Mouse (Mus musculus) myocyte (in vitro differentiated cells): ENCODE measurements around the gene Bag5. TPM values are rescaled to one million over a fixed set of nuclear protein-coding genes. Genes with fewer than 3 reads are reported as not detected.
"Not testable (repeated sequence)": the region's sequence is repeated elsewhere in the genome, so short reads cannot be mapped to it uniquely, and the experiment has no call there.

Experiments used
- H3K27me3 ChIP-seq: one replicate; pipeline ENCODE4 v1.6.1; 2011; ENCODE audit not compliant: control insufficient read depth, insufficient read depth, insufficient read length
- H3K36me3 ChIP-seq: one replicate; pipeline ENCODE4 v1.6.1; 2011; ENCODE audit not compliant: control insufficient read depth, insufficient read depth
- H3K4me2 ChIP-seq: one replicate; pipeline ENCODE4 v1.6.1; 2011; ENCODE audit warnings: low read depth, control low read depth
- H3K4me3 ChIP-seq: one replicate; pipeline ENCODE4 v1.5.1; 2011; ENCODE audit warnings: mild to moderate bottlenecking, control low read depth, moderate library complexity
- H3K79me2 ChIP-seq: one replicate; pipeline ENCODE4 v1.6.1; 2011; ENCODE audit not compliant: control insufficient read depth, insufficient read depth
- H3ac ChIP-seq: one replicate; pipeline ENCODE4 v1.6.1; 2011; ENCODE audit not compliant: control insufficient read depth, insufficient read length
- CEBPB ChIP-seq: IDR thresholded peaks from 2 replicates; pipeline ENCODE4 v1.6.1; 2011; ENCODE audit warnings: mild to moderate bottlenecking, moderate library complexity; ENCODE audit not compliant: poor library complexity, insufficient read depth, severe bottlenecking
- E2F4 ChIP-seq: IDR thresholded peaks from one replicate; pipeline ENCODE4 v1.6.1; 2011; ENCODE audit warnings: mild to moderate bottlenecking, control low read depth, moderate library complexity; ENCODE audit not compliant: insufficient read depth
- MAX ChIP-seq: IDR thresholded peaks from one replicate; pipeline ENCODE4 v1.6.1; 2011; ENCODE audit warnings: low read depth, mild to moderate bottlenecking, control low read depth
- MYOD1 ChIP-seq, 3 experiments: IDR thresholded peaks; one replicate each; pipeline ENCODE4 v1.6.1; 2011; ENCODE audit warnings: control low read depth in 2 of 3, low read depth in 2 of 3, mild to moderate bottlenecking in 2 of 3, moderate library complexity in 1 of 3; ENCODE audit not compliant: insufficient read length in 2 of 3, control insufficient read depth in 1 of 3
- MYOG ChIP-seq, 3 experiments: IDR thresholded peaks; one replicate each; pipeline ENCODE4 v1.6.1; 2011; ENCODE audit warnings: control low read depth in 2 of 3, low read depth in 2 of 3, mild to moderate bottlenecking in 2 of 3; ENCODE audit not compliant: insufficient read length in 2 of 3, control insufficient read depth in 1 of 3, insufficient read depth in 1 of 3
- POLR2A ChIP-seq: IDR thresholded peaks from one replicate; pipeline ENCODE4 v1.6.1; 2011; ENCODE audit warnings: low read depth, mild to moderate bottlenecking, control low read depth, moderate library complexity; ENCODE audit not compliant: insufficient read length
- POLR2AphosphoS2 ChIP-seq: IDR thresholded peaks from one replicate; pipeline ENCODE4 v1.6.1; 2011; ENCODE audit warnings: low read depth, control low read depth; ENCODE audit not compliant: insufficient read length
- REST ChIP-seq: IDR thresholded peaks from one replicate; pipeline ENCODE4 v1.6.1; 2011; ENCODE audit warnings: mild to moderate bottlenecking, control low read depth, moderate library complexity; ENCODE audit not compliant: insufficient read depth, insufficient read length
- SRF ChIP-seq: IDR thresholded peaks from one replicate; pipeline ENCODE4 v1.6.1; 2011; ENCODE audit warnings: low read depth; ENCODE audit not compliant: control insufficient read depth, insufficient read length
- TCF12 ChIP-seq: IDR thresholded peaks from one replicate; pipeline ENCODE4 v1.6.1; 2011; ENCODE audit warnings: mild to moderate bottlenecking, control low read depth; ENCODE audit not compliant: poor library complexity, insufficient read depth, severe bottlenecking
- TCF3 ChIP-seq: IDR thresholded peaks from one replicate; pipeline ENCODE4 v1.6.1; 2011; ENCODE audit warnings: low read depth, control low read depth; ENCODE audit not compliant: insufficient read length
- USF1 ChIP-seq: IDR thresholded peaks from one replicate; pipeline ENCODE4 v1.6.1; 2011; ENCODE audit warnings: low read depth, mild to moderate bottlenecking, control low read depth, moderate library complexity
- polyA plus RNA-seq: library from polyadenylated mRNA; unstranded; fragments of >200 nt; fragmentation: generic; extraction: Trizol; gene quantifications from one replicate; pipeline ENCODE4 v1.2.1, GENCODE M21; 2012; ENCODE audit warnings: missing spikeins

Gene Bag5
- polyA plus RNA-seq, 1 experiment: 20.3 TPM

GRCm38 (mm10) chr12:111663228-111664143 lies 49.6 kb downstream of the Bag5 start:
- peak overlapping the region; percentile 70 for H3K4me2 ChIP-seq
- H3K36me3 ChIP-seq: no peaks in the 10 kb centered on the region
- no peak for TF ChIP-seq POLR2A
- peak; percentile 9 for TF ChIP-seq TCF12
- TF ChIP-seq MAX: no peak
- TF ChIP-seq E2F4: no peak
- TF ChIP-seq MYOD1 (IDR thresholded peaks at IDR 0.05; ENCODE audit: control insufficient read depth in 1 of 3, insufficient read length in 2 of 3, low read depth in 2 of 3): peak in 2 of 3 experiments; percentile 89 to 92
- TF ChIP-seq MYOG (IDR thresholded peaks at IDR 0.05; ENCODE audit: control insufficient read depth in 1 of 3, insufficient read depth in 1 of 3, insufficient read length in 2 of 3, low read depth in 2 of 3): peak in 2 of 3 experiments; percentile 52 to 90
- TF ChIP-seq POLR2AphosphoS2: peak; percentile 24
- TF ChIP-seq TCF3: no peak
- no peak overlapping the region for H3ac ChIP-seq
- H3K27me3 ChIP-seq: no peaks in the 10 kb centered on the region
- no peak overlapping the region for H3K4me3 ChIP-seq
- H3K79me2 ChIP-seq: no peaks in the 10 kb centered on the region

GRCm38 (mm10) chr12:111661554-111661953 lies 51.5 kb downstream of the Bag5 start:
- not testable (repeated sequence) for H3K4me2 ChIP-seq, H3K36me3 ChIP-seq, H3K79me2 ChIP-seq, H3K27me3 ChIP-seq, H3K4me3 ChIP-seq, H3ac ChIP-seq

- H3K36me3 ChIP-seq: peaks cover 2% of the 10 kb centered on the region
- no peaks in the 10 kb centered on the region for H3K27me3 ChIP-seq
- TF ChIP-seq POLR2A (no peak), USF1 (no peak), MYOD1 (IDR thresholded peaks at IDR 0.05; ENCODE audit: control insufficient read depth in 1 of 3, insufficient read length in 2 of 3, low read depth in 2 of 3) (no peak), REST (no peak), SRF (no peak), POLR2AphosphoS2 (no peak), MAX (no peak), CEBPB (no peak), TCF12 (no peak), E2F4 (no peak), TCF3 (no peak), MYOG (IDR thresholded peaks at IDR 0.05; ENCODE audit: control insufficient read depth in 1 of 3, insufficient read depth in 1 of 3, insufficient read length in 2 of 3, low read depth in 2 of 3) (no peak)
- H3ac ChIP-seq: no peak overlapping the region
- H3K79me2 ChIP-seq: no peaks in the 10 kb centered on the region
- no peak overlapping the region for H3K4me2 ChIP-seq
- no peak overlapping the region for H3K4me3 ChIP-seq
Observed at GRCm38 (mm10) chr12:111660628-111661027, 52.4 kb downstream of the Bag5 start.

Other genes with a start within 250 kb of the Bag5 start
- 1.5 TPM for gene Gm266, start 227.4 kb downstream of the Bag5 start, polyA plus RNA-seq
- 57.6 TPM for gene Eif5, start 175.2 kb downstream of the Bag5 start, polyA plus RNA-seq
- 42.1 TPM for gene Mark3, start 138.7 kb downstream of the Bag5 start, polyA plus RNA-seq
- gene Ckb, start 40.9 kb downstream of the Bag5 start, polyA plus RNA-seq: 670 TPM
- gene Trmt61a, start 35.2 kb downstream of the Bag5 start, polyA plus RNA-seq: 17.7 TPM
- gene Apopt1, start within 50 bp of the Bag5 start, polyA plus RNA-seq: 54.6 TPM
- 252 TPM for gene Klc1, start 45.6 kb upstream of the Bag5 start, polyA plus RNA-seq
- 4.9 TPM for gene Xrcc3, start 100.6 kb upstream of the Bag5 start, polyA plus RNA-seq
- 77.7 TPM for gene Zfyve21, start 100.9 kb upstream of the Bag5 start, polyA plus RNA-seq
- 7.4 TPM for gene Ppp1r13b, start 194.9 kb upstream of the Bag5 start, polyA plus RNA-seq